Mouse (Mus musculus) layer of hippocampus, adult 11-12 months (tissue): Measurements from ENCODE around the gene Dll1.

Source experiments
- DNase-seq: peaks from one replicate; pipeline ENCODE4 v3.0.0; 2022; ENCODE audit warnings: low spot score

Dll1 gene

DNA sequence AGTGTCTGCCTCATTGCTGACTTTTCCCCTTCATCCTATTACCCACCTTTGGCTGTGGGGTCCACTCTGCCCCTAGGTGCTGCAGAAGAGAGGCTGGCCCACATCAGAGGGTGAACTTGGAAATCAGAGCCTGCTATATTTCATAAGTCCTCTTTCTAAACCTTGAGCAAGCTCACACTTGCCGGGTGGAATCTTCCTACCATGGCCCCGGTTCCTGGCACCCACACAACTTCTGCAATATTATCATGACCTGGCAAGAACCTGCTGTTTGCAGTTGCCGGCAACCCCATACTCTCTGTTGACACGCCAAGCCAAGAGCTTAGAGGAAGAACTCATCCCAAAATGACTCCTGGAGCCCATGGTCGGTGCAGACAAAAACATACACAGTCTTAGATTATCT is 49.6 kb downstream of the Dll1 start:
- DNase-seq: no peak

DNA sequence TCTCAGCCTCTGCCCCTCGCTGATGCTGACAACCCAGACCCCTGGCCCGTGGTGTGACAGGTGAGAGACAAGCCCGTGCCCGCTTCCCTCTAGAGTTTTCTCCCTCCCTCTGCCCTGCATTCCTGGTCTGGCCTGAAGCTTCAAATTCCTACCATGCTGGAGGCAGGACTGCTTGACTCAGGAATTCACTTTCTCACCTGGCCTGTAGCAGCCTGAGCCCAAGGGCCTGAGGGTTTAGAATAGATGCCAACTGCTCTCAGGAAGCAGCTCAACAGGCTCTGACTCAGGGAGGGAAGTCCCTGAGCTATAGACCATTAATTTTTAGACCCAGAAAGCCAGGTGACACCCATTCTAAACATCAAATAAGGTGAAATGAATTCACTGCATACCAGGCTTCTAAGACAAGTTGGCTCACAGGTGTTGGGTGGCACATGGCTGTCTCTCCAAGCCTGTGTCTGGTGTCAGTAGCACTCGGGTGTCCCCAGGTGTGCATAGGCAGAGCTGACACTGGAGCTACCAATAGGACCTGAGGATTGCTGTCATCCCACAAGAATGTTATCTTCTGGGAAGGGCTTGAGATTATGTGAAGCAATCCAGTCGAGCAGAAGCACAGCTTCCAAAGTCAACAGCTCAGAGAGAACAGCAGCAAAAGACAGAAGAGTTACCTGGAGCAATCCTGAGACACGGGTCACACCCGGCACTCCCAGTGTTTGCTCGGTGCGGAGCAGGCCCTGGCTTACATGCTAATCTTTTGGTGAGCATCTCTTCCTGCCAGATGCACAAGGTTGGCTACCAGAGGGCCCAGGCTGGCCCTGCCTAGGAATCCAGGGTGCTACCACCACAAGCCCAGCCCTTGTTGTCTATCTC is 50.5 kb downstream of the Dll1 start:
- no peak for DNase-seq

DNA sequence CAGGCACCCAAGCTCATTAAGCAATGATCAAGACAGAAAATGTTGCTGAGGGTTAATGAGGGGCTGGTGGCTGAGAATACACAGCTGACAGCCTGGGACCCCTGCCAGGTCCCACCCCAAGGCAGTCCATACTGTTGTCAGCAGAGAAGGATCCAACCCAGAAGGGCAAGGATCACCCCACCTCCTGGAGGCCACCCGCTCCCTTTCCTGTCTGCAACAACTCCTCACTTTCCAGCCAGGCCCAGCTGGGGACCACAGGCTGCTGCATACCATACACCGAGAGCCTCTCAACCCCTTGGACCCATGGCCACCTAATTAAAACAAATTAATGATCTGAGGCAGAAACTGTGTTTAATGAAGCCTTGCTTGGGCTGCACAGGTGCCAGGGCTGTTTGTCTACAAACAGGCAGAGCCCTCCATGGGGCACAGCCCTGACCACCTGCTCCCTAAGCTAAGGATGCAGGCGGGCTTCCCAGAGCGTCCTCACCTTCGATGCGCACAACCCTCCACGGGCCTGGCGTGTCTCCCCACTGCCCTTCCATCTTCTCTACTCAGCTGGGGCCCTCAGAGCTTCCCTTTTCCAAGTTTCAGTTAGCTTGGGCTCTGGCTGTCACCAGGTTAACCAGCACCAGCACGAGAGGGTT is 53.4 kb downstream of the Dll1 start:
- no peak for DNase-seq
